Mouse (Mus musculus): ENCODE data around the gene Tpx2. TPM values are rescaled to one million over a fixed set of nuclear protein-coding genes. Genes with fewer than 3 reads are reported as not detected.

The Tpx2 gene
- polyA plus RNA-seq, 1 experiment, result 38.3 TPM

- TF ChIP-seq CTCF (IDR thresholded peaks at IDR 0.05; ENCODE audit: low read depth, low read length) (no peak), POLR2A (IDR thresholded peaks at IDR 0.05; ENCODE audit: borderline replicate concordance, low read depth, low read length) (no peak)
- H3K4me3 ChIP-seq (ENCODE audit: insufficient read depth, low read length), result no peak overlapping the region
- peaks cover 42% of the 10 kb centered on the region for H3K4me1 ChIP-seq (ENCODE audit: control insufficient read depth, insufficient read depth, low read length)
- H3K27ac ChIP-seq (ENCODE audit: insufficient read depth, low read depth, low read length), result no peak overlapping the region
Observed at GRCm38 (mm10) chr2:152819097-152819624, 28.6 kb upstream of the Tpx2 start.

GRCm38 (mm10) chr2:152819926-152820325 is 27.8 kb upstream of the Tpx2 start:
- Histone ChIP-seq H3K4me3 (ENCODE audit: insufficient read depth, low read length) (no peak overlapping the region), H3K4me1 (ENCODE audit: control insufficient read depth, insufficient read depth, low read length) (peaks cover 45% of the 10 kb centered on the region), H3K27ac (ENCODE audit: insufficient read depth, low read depth, low read length) (no peak overlapping the region)
- no peak for TF ChIP-seq POLR2A (IDR thresholded peaks at IDR 0.05; ENCODE audit: borderline replicate concordance, low read depth, low read length)
- no peak for TF ChIP-seq CTCF (IDR thresholded peaks at IDR 0.05; ENCODE audit: low read depth, low read length)

- Histone ChIP-seq H3K4me1 (ENCODE audit: control insufficient read depth, insufficient read depth, low read length) (peaks cover 49% of the 10 kb centered on the region), H3K27ac (ENCODE audit: insufficient read depth, low read depth, low read length) (no peak overlapping the region), H3K4me3 (ENCODE audit: insufficient read depth, low read length) (no peak overlapping the region)
- TF ChIP-seq POLR2A (IDR thresholded peaks at IDR 0.05; ENCODE audit: borderline replicate concordance, low read depth, low read length) (no peak), CTCF (IDR thresholded peaks at IDR 0.05; ENCODE audit: low read depth, low read length) (no peak)
Observed at GRCm38 (mm10) chr2:152820369-152820768, 27.4 kb upstream of the Tpx2 start.

GRCm38 (mm10) chr2:152821023-152821422 is 26.7 kb upstream of the Tpx2 start:
- TF ChIP-seq CTCF (IDR thresholded peaks at IDR 0.05; ENCODE audit: low read depth, low read length) (no peak), POLR2A (IDR thresholded peaks at IDR 0.05; ENCODE audit: borderline replicate concordance, low read depth, low read length) (no peak)
- Histone ChIP-seq H3K4me1 (ENCODE audit: control insufficient read depth, insufficient read depth, low read length) (peaks cover 51% of the 10 kb centered on the region), H3K27ac (ENCODE audit: insufficient read depth, low read depth, low read length) (no peak overlapping the region), H3K4me3 (ENCODE audit: insufficient read depth, low read length) (no peak overlapping the region)

DNA sequence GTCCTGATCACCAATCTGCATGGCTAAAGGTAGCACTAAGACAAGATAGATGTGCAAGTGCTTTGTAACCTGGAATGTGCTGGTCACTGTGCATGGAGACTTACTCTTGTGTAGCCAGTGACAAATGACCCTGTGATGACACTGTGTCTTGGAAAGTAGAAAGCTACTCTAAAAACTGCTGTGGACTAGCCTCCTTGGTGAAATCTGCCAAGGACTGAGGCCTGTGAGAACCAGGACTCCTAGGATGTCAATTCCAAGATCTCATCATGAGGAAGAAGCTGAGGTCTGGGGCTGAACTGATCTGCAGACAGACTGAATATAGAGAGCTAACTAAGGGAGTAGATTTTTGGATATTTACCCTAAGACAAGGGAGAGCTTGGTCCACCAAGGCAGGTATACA is 26.2 kb upstream of the Tpx2 start:
- no peak for TF ChIP-seq POLR2A (IDR thresholded peaks at IDR 0.05; ENCODE audit: borderline replicate concordance, low read depth, low read length)
- TF ChIP-seq CTCF (IDR thresholded peaks at IDR 0.05; ENCODE audit: low read depth, low read length), result no peak
- Histone ChIP-seq H3K27ac (ENCODE audit: insufficient read depth, low read depth, low read length) (no peak overlapping the region), H3K4me3 (ENCODE audit: insufficient read depth, low read length) (no peak overlapping the region), H3K4me1 (ENCODE audit: control insufficient read depth, insufficient read depth, low read length) (peaks cover 51% of the 10 kb centered on the region)

GRCm38 (mm10) chr2:152823770-152824169 is 24.0 kb upstream of the Tpx2 start:
- H3K4me1 ChIP-seq (ENCODE audit: control insufficient read depth, insufficient read depth, low read length), result peaks cover 51% of the 10 kb centered on the region
- no peak overlapping the region for H3K27ac ChIP-seq (ENCODE audit: insufficient read depth, low read depth, low read length)
- H3K4me3 ChIP-seq (ENCODE audit: insufficient read depth, low read length), result no peak overlapping the region
- TF ChIP-seq CTCF (IDR thresholded peaks at IDR 0.05; ENCODE audit: low read depth, low read length) (no peak), POLR2A (IDR thresholded peaks at IDR 0.05; ENCODE audit: borderline replicate concordance, low read depth, low read length) (no peak)

- Histone ChIP-seq H3K27ac (ENCODE audit: insufficient read depth, low read depth, low read length) (no peak overlapping the region), H3K4me3 (ENCODE audit: insufficient read depth, low read length) (no peak overlapping the region), H3K4me1 (ENCODE audit: control insufficient read depth, insufficient read depth, low read length) (peaks cover 54% of the 10 kb centered on the region)
- TF ChIP-seq POLR2A (IDR thresholded peaks at IDR 0.05; ENCODE audit: borderline replicate concordance, low read depth, low read length) (no peak), CTCF (IDR thresholded peaks at IDR 0.05; ENCODE audit: low read depth, low read length) (no peak)
Observed at GRCm38 (mm10) chr2:152824438-152825167, 23.2 kb upstream of the Tpx2 start.

DNA sequence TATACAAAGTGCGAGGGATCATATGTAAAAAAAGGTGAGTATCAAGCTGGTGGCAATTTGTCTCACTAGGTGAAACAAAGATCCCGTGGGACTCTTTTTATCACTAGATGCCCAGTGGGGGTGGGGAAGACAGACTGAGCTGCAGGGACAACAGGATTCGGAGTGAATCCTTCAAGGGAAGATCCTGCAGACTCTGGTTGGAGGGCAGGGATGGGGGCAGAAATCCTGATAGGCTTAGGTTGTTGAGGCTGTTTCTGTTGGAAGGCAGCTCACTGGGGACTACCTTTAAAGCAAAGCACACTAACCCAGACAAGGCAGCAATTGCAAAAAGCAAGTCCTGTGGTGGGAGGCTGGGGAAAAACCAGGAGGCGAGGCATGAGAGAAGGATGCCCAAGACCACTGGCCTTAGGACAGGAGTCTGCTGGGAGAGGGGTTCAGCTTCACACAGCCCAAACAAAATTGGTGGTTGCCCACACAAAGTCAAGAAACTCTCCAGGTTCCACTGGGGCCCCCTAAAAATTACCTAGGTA is 22.5 kb upstream of the Tpx2 start:
- Histone ChIP-seq H3K4me3 (ENCODE audit: insufficient read depth, low read length) (no peak overlapping the region), H3K27ac (ENCODE audit: insufficient read depth, low read depth, low read length) (no peak overlapping the region), H3K4me1 (ENCODE audit: control insufficient read depth, insufficient read depth, low read length) (peaks cover 55% of the 10 kb centered on the region)
- TF ChIP-seq POLR2A (IDR thresholded peaks at IDR 0.05; ENCODE audit: borderline replicate concordance, low read depth, low read length) (no peak), CTCF (IDR thresholded peaks at IDR 0.05; ENCODE audit: low read depth, low read length) (no peak)

DNA sequence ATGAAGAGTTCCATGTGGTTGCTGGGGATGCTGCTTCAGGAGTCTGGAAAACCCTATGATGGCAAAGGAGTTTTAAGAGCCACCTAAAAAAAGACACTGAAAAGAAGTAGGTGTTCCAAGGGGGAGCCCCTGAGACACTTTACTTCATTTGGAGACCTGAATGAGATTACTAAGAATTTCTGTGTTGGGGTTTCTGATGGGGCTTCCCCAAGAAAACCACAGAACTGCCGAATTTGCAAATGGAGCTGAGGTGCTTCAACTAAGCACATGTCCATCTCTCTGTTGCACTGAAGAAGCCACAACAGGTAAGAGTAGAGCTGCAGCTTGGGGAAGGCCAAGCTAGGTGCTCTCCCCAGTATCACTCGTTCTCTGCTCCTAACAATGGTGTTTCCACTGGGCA is 22.1 kb upstream of the Tpx2 start:
- Histone ChIP-seq H3K4me3 (ENCODE audit: insufficient read depth, low read length) (no peak overlapping the region), H3K4me1 (ENCODE audit: control insufficient read depth, insufficient read depth, low read length) (peaks cover 55% of the 10 kb centered on the region)

GRCm38 (mm10) chr2:152826481-152826880 is 21.3 kb upstream of the Tpx2 start:
- no peak overlapping the region for H3K27ac ChIP-seq (ENCODE audit: insufficient read depth, low read depth, low read length)
- H3K4me3 ChIP-seq (ENCODE audit: insufficient read depth, low read length), result 0 out of 2 replicates have a peak overlapping the region, but pooled peaks have one; percentile 5
- peaks cover 51% of the 10 kb centered on the region for H3K4me1 ChIP-seq (ENCODE audit: control insufficient read depth, insufficient read depth, low read length)
- no peak for TF ChIP-seq POLR2A (IDR thresholded peaks at IDR 0.05; ENCODE audit: borderline replicate concordance, low read depth, low read length)
- no peak for TF ChIP-seq CTCF (IDR thresholded peaks at IDR 0.05; ENCODE audit: low read depth, low read length)

More for the DNA sequence above, 22.1 kb upstream of the Tpx2 start:
- TF ChIP-seq POLR2A (IDR thresholded peaks at IDR 0.05; ENCODE audit: borderline replicate concordance, low read depth, low read length) (no peak), CTCF (IDR thresholded peaks at IDR 0.05; ENCODE audit: low read depth, low read length) (no peak)
- H3K27ac ChIP-seq (ENCODE audit: insufficient read depth, low read depth, low read length), result no peak overlapping the region

Data from bone marrow macrophage, adult 2 months (primary cell).